Mouse (Mus musculus) embryonic facial prominence, embryonic 13.5 days (tissue): ENCODE measurements around the gene Irak1. TPM values are rescaled to one million over a fixed set of nuclear protein-coding genes. Genes with fewer than 3 reads are reported as not detected.

Experiments used
- ATAC-seq: fragments of 200-750 bp; cut with Nextera tagmentation; 2 replicates; pipeline ENCODE4 v1.8.0; 2017; ENCODE audit warnings: low read depth; ENCODE audit not compliant: insufficient number of reproducible peaks, insufficient read depth, low FRiP score, low TSS enrichment
- H3K27ac ChIP-seq: fragments of 300-500 bp; sonication (generic); 2 replicates; pipeline ENCODE4 v1.5.1; 2015; ENCODE audit warnings: moderate library complexity, mild to moderate bottlenecking, inconsistent platforms
- H3K27me3 ChIP-seq: fragments of 300-500 bp; sonication (generic); 2 replicates; pipeline ENCODE4 v1.6.1; 2015; ENCODE audit warnings: mild to moderate bottlenecking, inconsistent platforms
- H3K36me3 ChIP-seq: fragments of 300-500 bp; sonication (generic); 2 replicates; pipeline ENCODE4 v1.6.1; 2015; ENCODE audit warnings: mild to moderate bottlenecking, inconsistent platforms
- H3K4me1 ChIP-seq: fragments of 300-500 bp; sonication (generic); 2 replicates; pipeline ENCODE4 v1.6.1; 2015; ENCODE audit warnings: inconsistent platforms
- H3K4me2 ChIP-seq: fragments of 300-500 bp; sonication (generic); 2 replicates; pipeline ENCODE4 v1.6.1; 2015; ENCODE audit warnings: moderate library complexity, mild to moderate bottlenecking, inconsistent platforms
- H3K4me3 ChIP-seq: fragments of 300-500 bp; sonication (generic); 2 replicates; pipeline ENCODE4 v1.5.1; 2015; ENCODE audit warnings: mild to moderate bottlenecking, inconsistent platforms
- H3K9ac ChIP-seq: fragments of 300-500 bp; sonication (generic); 2 replicates; pipeline ENCODE4 v1.6.1; 2015; ENCODE audit warnings: mild to moderate bottlenecking, inconsistent platforms
- H3K9me3 ChIP-seq: fragments of 300-500 bp; sonication (generic); 2 replicates; pipeline ENCODE4 v1.6.1; 2016; ENCODE audit warnings: inconsistent platforms
- WGBS: fragments of 180-500 bp; shearing (Covaris S2); methylation state at CpG from one replicate; pipeline ENCODE4 v1.1.7; 2015; ENCODE audit warnings: mixed read lengths; 5-methylcytosine and 5-hydroxymethylcytosine counted together
- polyA plus RNA-seq: library from polyadenylated mRNA; unstranded; fragments of >200 nt; fragmentation: Nextera tagmentation; extraction: Ambion mirVana; gene quantifications from 2 replicates; pipeline ENCODE4 v1.2.1, GENCODE M21; 2015

Gene Irak1
- polyA plus RNA-seq, 1 experiment from 2014 or later = 60.4 TPM

GRCm38 (mm10) chrX:74001024-74001423, 22.7 kb downstream of the Irak1 start:
- Histone ChIP-seq H3K4me1 (no peaks in the 10 kb centered on the region), H3K36me3 (no peaks in the 10 kb centered on the region), H3K9me3 (no peaks in the 10 kb centered on the region), H3K27ac (no peak overlapping the region), H3K4me3 (no peak overlapping the region), H3K4me2 (no peak overlapping the region), H3K9ac (no peak overlapping the region), H3K27me3 (no peaks in the 10 kb centered on the region)
- ATAC-seq = no peak
- WGBS = 79% methylated on average over 3 of the region's 3 CpGs

- Histone ChIP-seq H3K9ac (no peak overlapping the region), H3K4me3 (no peak overlapping the region), H3K27ac (peak overlapping the region; percentile 39; the same call in 1 of the 2 replicates), H3K4me2 (no peak overlapping the region), H3K9me3 (no peaks in the 10 kb centered on the region), H3K36me3 (no peaks in the 10 kb centered on the region), H3K27me3 (no peaks in the 10 kb centered on the region; the same call in 1 of the 2 replicates), H3K4me1 (no peaks in the 10 kb centered on the region)
- WGBS = 37% methylated on average over 8 of the region's 8 CpGs
- no peak for ATAC-seq
Measured at GRCm38 (mm10) chrX:73998911-73999869, 24.5 kb downstream of the Irak1 start.

- Histone ChIP-seq H3K27ac (no peak overlapping the region), H3K9me3 (no peaks in the 10 kb centered on the region), H3K27me3 (no peaks in the 10 kb centered on the region), H3K4me1 (no peaks in the 10 kb centered on the region), H3K4me2 (no peak overlapping the region), H3K9ac (no peak overlapping the region), H3K4me3 (no peak overlapping the region), H3K36me3 (no peaks in the 10 kb centered on the region)
- ATAC-seq = no peak
- WGBS = 72% methylated on average over 1 of the region's 1 CpGs
Measured at GRCm38 (mm10) chrX:73977783-73978182, 45.9 kb downstream of the Irak1 start.

- H3K9ac ChIP-seq = no peak overlapping the region
- H3K4me1 ChIP-seq = no peaks in the 10 kb centered on the region
- no peaks in the 10 kb centered on the region for H3K9me3 ChIP-seq
- 87% methylated on average over 2 of the region's 2 CpGs for WGBS
- H3K36me3 ChIP-seq = no peaks in the 10 kb centered on the region
- H3K4me3 ChIP-seq = no peak overlapping the region
- H3K27ac ChIP-seq = no peak overlapping the region
- no peak for ATAC-seq
- H3K27me3 ChIP-seq = no peaks in the 10 kb centered on the region
- no peak overlapping the region for H3K4me2 ChIP-seq
Measured at GRCm38 (mm10) chrX:73976283-73976682, 47.4 kb downstream of the Irak1 start.

- no peaks in the 10 kb centered on the region for H3K27me3 ChIP-seq
- H3K4me1 ChIP-seq = no peaks in the 10 kb centered on the region
- ATAC-seq = no peak
- H3K9me3 ChIP-seq = no peaks in the 10 kb centered on the region
- H3K9ac ChIP-seq = no peak overlapping the region
- H3K4me3 ChIP-seq = no peak overlapping the region
- no peaks in the 10 kb centered on the region for H3K36me3 ChIP-seq
- H3K4me2 ChIP-seq = no peak overlapping the region
- 66% methylated on average over 4 of the region's 4 CpGs for WGBS
- H3K27ac ChIP-seq = no peak overlapping the region
Measured at GRCm38 (mm10) chrX:73972774-73973173, 50.9 kb downstream of the Irak1 start.

GRCm38 (mm10) chrX:73970781-73971180, 52.9 kb downstream of the Irak1 start:
- Histone ChIP-seq H3K9ac (no peak overlapping the region), H3K4me1 (no peaks in the 10 kb centered on the region), H3K4me2 (no peak overlapping the region), H3K27me3 (peaks cover 13% of the 10 kb centered on the region; the same call in 1 of the 2 replicates), H3K4me3 (no peak overlapping the region), H3K9me3 (no peaks in the 10 kb centered on the region), H3K27ac (no peak overlapping the region), H3K36me3 (no peaks in the 10 kb centered on the region)
- no peak for ATAC-seq

GRCm38 (mm10) chrX:73969729-73970128, 54.0 kb downstream of the Irak1 start:
- 83% methylated on average over 2 of the region's 2 CpGs for WGBS
- no peak overlapping the region for H3K4me2 ChIP-seq
- H3K27me3 ChIP-seq = peaks cover 13% of the 10 kb centered on the region; the same call in 1 of the 2 replicates
- no peaks in the 10 kb centered on the region for H3K9me3 ChIP-seq
- H3K27ac ChIP-seq = no peak overlapping the region
- no peaks in the 10 kb centered on the region for H3K36me3 ChIP-seq
- no peaks in the 10 kb centered on the region; the same call in 1 of the 2 replicates for H3K4me1 ChIP-seq
- no peak for ATAC-seq
- H3K4me3 ChIP-seq = no peak overlapping the region
- H3K9ac ChIP-seq = no peak overlapping the region

- Histone ChIP-seq H3K4me1 (peaks cover 5% of the 10 kb centered on the region), H3K9ac (no peak overlapping the region), H3K4me3 (no peak overlapping the region), H3K9me3 (no peaks in the 10 kb centered on the region), H3K36me3 (no peaks in the 10 kb centered on the region), H3K27ac (no peak overlapping the region), H3K4me2 (no peak overlapping the region), H3K27me3 (peaks cover 13% of the 10 kb centered on the region; the same call in 1 of the 2 replicates)
- WGBS = 71% methylated on average over 1 of the region's 1 CpGs
- ATAC-seq = no peak
Measured at GRCm38 (mm10) chrX:73969167-73969566, 54.6 kb downstream of the Irak1 start.

GRCm38 (mm10) chrX:73967177-73968075, 56.3 kb downstream of the Irak1 start:
- H3K4me3 ChIP-seq = peak overlapping the region; percentile 69
- 19% methylated on average over 60 of the region's 60 CpGs for WGBS
- H3K36me3 ChIP-seq = no peaks in the 10 kb centered on the region
- peak overlapping the region; percentile 55 for H3K4me2 ChIP-seq
- peak overlapping the region; percentile 78 for H3K9ac ChIP-seq
- ATAC-seq = peak; percentile 84
- H3K27me3 ChIP-seq = peaks cover 13% of the 10 kb centered on the region; the same call in 1 of the 2 replicates
- peaks cover 21% of the 10 kb centered on the region for H3K4me1 ChIP-seq
- no peaks in the 10 kb centered on the region for H3K9me3 ChIP-seq
- H3K27ac ChIP-seq = peak overlapping the region; percentile 99

- H3K9ac ChIP-seq = peak within 1 kb of the TSS; percentile 78
- ATAC-seq = peak; percentile 78
- H3K9me3 ChIP-seq = no peaks in the 10 kb centered on the region
- peak within 1 kb of the TSS; percentile 99 for H3K27ac ChIP-seq
- H3K4me1 ChIP-seq = peaks cover 21% of the 10 kb centered on the region
- 23% methylated on average over 58 of the region's 58 CpGs for WGBS
- peaks cover 13% of the 10 kb centered on the region; the same call in 1 of the 2 replicates for H3K27me3 ChIP-seq
- H3K4me3 ChIP-seq = peak within 1 kb of the TSS; percentile 69
- H3K36me3 ChIP-seq = no peaks in the 10 kb centered on the region
- H3K4me2 ChIP-seq = peak within 1 kb of the TSS; percentile 71
Measured at GRCm38 (mm10) chrX:73966248-73967176, 57.2 kb downstream of the Irak1 start, which contains the start of gene Hcfc1. Gene Hcfc1, minus strand, starts transcription at chrX:73966357.
